Mouse (Mus musculus): ENCODE measurements around the gene Rab11a. TPM values are rescaled to one million over a fixed set of nuclear protein-coding genes. Genes with fewer than 3 reads are reported as not detected.
"Not testable (repeated sequence)": the region's sequence is repeated elsewhere in the genome, so short reads cannot be mapped to it uniquely, and the experiment has no call there.

Gene Rab11a
- total RNA-seq, 2 experiments from 2014 or later = 93.9 to 96.6 TPM

- DNase-seq (ENCODE audit: low spot score) = no peak
Measured at GRCm38 (mm10) chr9:64747735-64748134, 10.2 kb upstream of the Rab11a start.

GRCm38 (mm10) chr9:64742453-64742852 is 4.9 kb upstream of the Rab11a start:
- no peak for DNase-seq (ENCODE audit: low spot score)

- DNase-seq (ENCODE audit: low spot score) = no peak
Measured at GRCm38 (mm10) chr9:64739001-64739400, 1.4 kb upstream of the Rab11a start.

GRCm38 (mm10) chr9:64736639-64737405 is 736 bp downstream of the Rab11a start:
- DNase-seq (ENCODE audit: low spot score) = peak; percentile 59

GRCm38 (mm10) chr9:64736076-64736638 is 1.4 kb downstream of the Rab11a start:
- peak; percentile 6 for DNase-seq (ENCODE audit: low spot score)

- DNase-seq (ENCODE audit: low spot score) = not testable (repeated sequence)
Measured at GRCm38 (mm10) chr9:64734992-64735391, 2.6 kb downstream of the Rab11a start.

- DNase-seq (ENCODE audit: low spot score) = no peak
Measured at GRCm38 (mm10) chr9:64734166-64734565, 3.4 kb downstream of the Rab11a start.

GRCm38 (mm10) chr9:64731029-64731560 is 6.5 kb downstream of the Rab11a start:
- DNase-seq (ENCODE audit: low spot score) = no peak

- DNase-seq (ENCODE audit: low spot score) = no peak
Measured at GRCm38 (mm10) chr9:64726454-64726853, 11.1 kb downstream of the Rab11a start.

- DNase-seq (ENCODE audit: low spot score) = no peak
Measured at GRCm38 (mm10) chr9:64719526-64720163, 17.9 kb downstream of the Rab11a start.

- not testable (repeated sequence) for DNase-seq (ENCODE audit: low spot score)
Measured at GRCm38 (mm10) chr9:64710291-64710690, 27.3 kb downstream of the Rab11a start.

- DNase-seq (ENCODE audit: low spot score) = no peak
Measured at GRCm38 (mm10) chr9:64704073-64704840, 33.3 kb downstream of the Rab11a start.

GRCm38 (mm10) chr9:64703420-64703965 is 34.1 kb downstream of the Rab11a start:
- no peak for DNase-seq (ENCODE audit: low spot score)

- peak; percentile 15 for DNase-seq (ENCODE audit: low spot score)
Measured at GRCm38 (mm10) chr9:64702937-64703336, 34.6 kb downstream of the Rab11a start.

- DNase-seq (ENCODE audit: low spot score) = no peak
Measured at GRCm38 (mm10) chr9:64702391-64702790, 35.2 kb downstream of the Rab11a start.

GRCm38 (mm10) chr9:64701651-64702050 is 35.9 kb downstream of the Rab11a start:
- DNase-seq (ENCODE audit: low spot score) = no peak

- DNase-seq (ENCODE audit: low spot score) = no peak
Measured at GRCm38 (mm10) chr9:64700451-64701311, 36.9 kb downstream of the Rab11a start.

GRCm38 (mm10) chr9:64698586-64698985 is 39.0 kb downstream of the Rab11a start:
- DNase-seq (ENCODE audit: low spot score) = no peak

- DNase-seq (ENCODE audit: low spot score) = no peak
Measured at GRCm38 (mm10) chr9:64697677-64698076, 39.9 kb downstream of the Rab11a start.

GRCm38 (mm10) chr9:64697006-64697405 is 40.6 kb downstream of the Rab11a start:
- DNase-seq (ENCODE audit: low spot score) = no peak

Measured in gastrocnemius, adult 18-20 months (tissue).